Mouse (Mus musculus): Measurements from ENCODE around the gene Szrd1.

Szrd1 gene

GRCm38 (mm10) chr4:141067516-141068046 lies 72.0 kb downstream of the Szrd1 start:
- DNase-seq (ENCODE audit: low spot score), result no peak

GRCm38 (mm10) chr4:141066709-141067515 lies 72.7 kb downstream of the Szrd1 start:
- DNase-seq (ENCODE audit: low spot score), result no peak

GRCm38 (mm10) chr4:141065123-141065522 lies 74.5 kb downstream of the Szrd1 start:
- DNase-seq (ENCODE audit: low spot score), result no peak

GRCm38 (mm10) chr4:141064104-141064659 lies 75.4 kb downstream of the Szrd1 start:
- no peak for DNase-seq (ENCODE audit: low spot score)

Data from spleen, adult 12 weeks (tissue).